Mouse (Mus musculus) lung, postnatal 36 days (tissue): ENCODE measurements around the gene Dmpk.
"Not testable (repeated sequence)": the region's sequence is repeated elsewhere in the genome, so short reads cannot be mapped to it uniquely, and the experiment has no call there.

Source experiments
- DNase-seq: peaks from one replicate; pipeline ENCODE4 v3.0.0; 2022; ENCODE audit warnings: mixed read lengths

The Dmpk gene

DNA sequence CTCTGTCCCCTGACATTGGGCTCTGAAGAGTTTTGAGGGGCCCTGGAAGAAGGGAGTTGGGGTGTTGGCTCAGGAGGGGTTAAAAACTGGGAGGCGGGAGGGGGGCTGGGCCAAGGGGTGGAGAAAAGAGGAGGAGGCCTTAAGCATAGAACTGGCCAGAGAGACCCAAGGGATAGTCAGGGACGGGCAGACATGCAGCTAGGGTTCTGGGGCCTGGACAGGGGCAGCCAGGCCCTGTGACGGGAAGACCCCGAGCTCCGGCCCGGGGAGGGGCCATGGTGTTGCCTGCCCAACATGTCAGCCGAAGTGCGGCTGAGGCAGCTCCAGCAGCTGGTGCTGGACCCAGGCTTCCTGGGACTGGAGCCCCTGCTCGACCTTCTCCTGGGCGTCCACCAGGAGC is at the start of gene Dmpk:
Gene Dmpk, plus strand, starts transcription at position 149 of the 400 bp plus-strand sequence.
- DNase-seq, result no peak

DNA sequence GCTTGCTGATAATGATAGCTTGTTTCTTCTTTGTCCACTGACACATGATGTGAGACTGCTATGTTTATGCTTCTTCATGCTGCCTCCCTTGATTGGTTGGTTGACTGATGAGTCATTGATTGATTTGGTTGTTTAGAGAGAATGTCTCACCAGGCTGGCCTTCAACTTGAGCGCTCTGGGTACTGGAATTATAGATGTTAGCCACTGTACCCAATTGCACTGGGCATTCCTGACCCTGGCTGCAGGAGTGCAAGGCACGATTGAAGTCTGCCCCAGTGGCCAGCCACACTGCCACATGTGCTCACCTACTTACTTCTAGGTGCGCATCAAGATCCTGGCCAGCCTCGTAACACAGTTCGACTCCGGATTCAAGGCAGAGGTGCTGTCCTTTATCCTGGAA is 39.0 kb upstream of the Dmpk start:
- DNase-seq, result no peak

- DNase-seq, result no peak
These were observed 37.2 kb upstream of the Dmpk start for GRCm38 (mm10) chr7:19046286-19047069.

- DNase-seq, result no peak
These were observed 35.6 kb upstream of the Dmpk start for GRCm38 (mm10) chr7:19048006-19048527.

DNA sequence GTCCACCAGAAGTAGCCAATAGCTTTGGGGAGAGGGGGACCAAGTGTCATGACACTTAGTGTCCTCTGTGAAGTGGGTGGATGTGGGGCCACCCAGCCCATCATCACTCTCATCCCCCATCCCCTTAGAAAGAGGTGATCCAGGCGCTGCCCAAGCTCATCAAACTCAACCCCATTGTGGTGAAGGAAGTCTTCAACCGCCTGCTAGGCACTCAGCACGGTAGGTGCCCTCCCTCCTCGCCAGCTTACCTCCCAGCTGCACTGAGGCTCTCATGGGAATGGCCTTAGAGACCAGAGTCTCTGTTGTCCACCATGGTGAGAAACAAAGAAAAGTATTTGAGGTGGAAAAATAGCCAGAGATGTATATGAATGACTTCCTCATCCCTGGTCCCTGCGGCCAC is 34.4 kb upstream of the Dmpk start:
- DNase-seq, result no peak

DNA sequence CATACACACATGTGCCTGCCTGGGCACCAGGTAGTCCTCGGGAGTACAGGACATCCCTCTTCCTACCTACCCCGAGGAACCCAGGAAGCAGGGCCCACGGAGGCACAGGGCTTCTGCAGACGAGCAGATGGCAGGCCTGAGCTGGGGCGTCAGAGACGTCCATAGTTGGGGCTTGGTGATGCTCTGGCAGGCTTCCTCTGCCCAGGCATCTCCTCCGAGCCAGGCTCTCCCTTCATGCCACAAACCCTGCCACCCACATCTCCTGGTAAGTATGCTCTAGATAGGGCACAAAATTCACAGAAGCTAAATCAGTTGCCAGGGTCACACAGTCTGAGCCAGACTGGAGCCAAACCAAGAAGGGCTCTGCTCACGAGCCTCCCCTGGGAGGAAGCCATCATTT is 33.5 kb upstream of the Dmpk start:
- DNase-seq, result no peak

DNA sequence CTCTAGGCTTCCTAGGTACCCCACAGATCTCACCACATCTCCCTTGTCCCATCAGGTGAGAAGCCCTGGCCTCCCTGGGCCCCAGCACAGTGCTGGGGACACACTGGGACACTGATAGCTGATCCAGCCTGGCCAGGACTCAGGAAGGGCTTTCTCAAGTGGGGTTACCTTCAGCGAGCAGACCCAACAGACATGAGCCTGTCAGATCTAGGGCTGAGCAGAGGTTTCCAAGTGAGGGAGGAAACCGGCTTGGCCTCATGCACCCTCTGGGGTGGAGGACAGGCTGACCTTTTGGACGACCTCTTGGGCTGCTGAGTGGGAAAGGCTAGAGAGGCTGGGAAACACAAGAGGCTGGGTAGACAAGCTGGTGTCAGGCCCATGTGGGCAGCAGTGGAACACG is 32.5 kb upstream of the Dmpk start:
- no peak for DNase-seq

DNA sequence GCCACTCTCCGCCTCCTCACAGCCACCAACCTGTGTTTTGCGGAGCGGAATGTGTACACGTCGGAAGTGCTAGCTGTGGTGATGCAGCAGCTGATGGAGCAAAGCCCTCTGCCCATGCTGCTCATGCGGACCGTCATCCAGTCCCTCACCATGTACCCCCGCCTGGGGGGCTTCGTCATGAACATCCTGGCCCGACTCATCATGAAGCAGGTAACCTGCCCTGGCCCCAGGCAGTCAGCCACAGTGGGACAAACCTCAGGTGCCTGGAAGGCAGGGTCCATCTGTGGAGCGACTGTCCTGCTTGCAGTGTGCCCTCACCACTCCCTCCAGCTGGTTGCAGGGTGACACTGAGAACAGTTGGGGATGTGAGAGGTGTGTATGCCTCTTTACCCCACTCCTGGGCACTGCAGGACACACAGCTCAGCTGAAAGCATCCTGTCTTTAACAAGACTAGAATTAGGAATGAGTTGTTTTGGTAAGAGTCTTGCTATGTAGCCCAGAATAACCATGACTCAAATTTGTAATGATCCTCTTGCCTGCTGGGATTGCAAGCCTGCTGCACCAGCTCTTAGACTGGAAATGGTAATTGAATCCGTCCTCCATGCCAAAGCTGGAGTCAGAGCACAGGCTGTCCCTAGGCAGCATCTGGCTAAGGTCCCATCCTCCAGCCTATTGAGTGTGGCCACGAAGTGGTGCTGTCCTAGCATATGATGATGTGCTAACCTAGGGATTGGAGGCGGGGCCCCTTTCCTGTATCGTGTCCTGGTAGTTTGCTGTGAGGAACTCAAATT is 31.1 kb upstream of the Dmpk start:
- no peak for DNase-seq

DNA sequence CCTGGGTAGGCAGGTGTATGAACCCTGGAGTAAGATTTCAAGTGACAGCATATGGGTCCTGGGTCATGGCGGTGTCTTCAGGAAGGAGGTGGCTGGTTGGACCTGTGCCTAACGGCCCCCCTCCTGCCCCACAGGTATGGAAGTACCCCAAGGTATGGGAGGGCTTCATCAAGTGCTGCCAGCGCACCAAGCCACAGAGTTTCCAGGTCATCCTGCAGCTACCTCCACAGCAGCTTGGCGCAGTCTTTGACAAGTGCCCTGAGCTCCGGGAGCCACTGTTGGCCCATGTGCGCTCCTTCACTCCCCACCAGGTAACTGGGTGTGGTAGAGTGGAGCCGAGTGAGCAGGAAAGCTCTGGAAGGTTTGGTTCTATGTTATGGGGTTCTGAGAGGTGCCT is 30.5 kb upstream of the Dmpk start:
- no peak for DNase-seq

DNA sequence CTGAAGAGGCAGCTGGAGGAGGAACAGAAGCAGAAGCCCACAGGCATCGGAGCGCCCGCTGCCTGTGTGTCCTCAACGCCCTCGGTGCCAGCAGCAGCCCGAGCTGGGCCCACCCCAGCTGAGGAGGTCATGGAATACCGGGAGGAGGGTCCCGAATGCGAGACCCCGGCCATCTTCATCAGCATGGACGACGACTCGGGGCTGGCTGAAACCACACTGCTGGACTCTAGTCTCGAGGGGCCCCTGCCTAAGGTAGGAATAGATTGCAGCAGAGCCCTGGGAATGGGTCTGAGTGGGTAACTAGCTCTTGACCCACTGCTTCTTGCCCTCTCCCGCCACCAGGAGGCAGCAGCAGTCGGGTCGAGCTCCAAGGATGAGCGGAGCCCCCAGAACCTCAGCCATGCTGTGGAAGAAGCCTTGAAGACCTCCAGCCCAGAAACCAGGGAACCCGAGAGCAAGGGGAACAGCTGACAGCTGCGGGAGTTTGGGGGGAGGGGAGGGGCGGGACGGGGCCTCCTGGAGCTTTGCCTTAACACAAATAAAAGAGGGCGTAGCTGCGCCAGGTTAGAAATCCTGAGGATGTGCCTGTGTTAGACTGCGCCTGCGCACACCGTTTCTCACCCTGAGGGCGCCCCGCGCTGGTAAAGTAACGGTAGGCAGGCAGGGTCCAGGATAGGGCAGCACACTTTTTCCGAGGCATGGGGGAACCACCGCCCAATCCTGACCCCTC is 29.4 kb upstream of the Dmpk start, which contains the start of gene Rsph6a:
Gene Rsph6a, plus strand, starts transcription at position 644 of the 730 bp plus-strand sequence.
- no peak for DNase-seq

DNA sequence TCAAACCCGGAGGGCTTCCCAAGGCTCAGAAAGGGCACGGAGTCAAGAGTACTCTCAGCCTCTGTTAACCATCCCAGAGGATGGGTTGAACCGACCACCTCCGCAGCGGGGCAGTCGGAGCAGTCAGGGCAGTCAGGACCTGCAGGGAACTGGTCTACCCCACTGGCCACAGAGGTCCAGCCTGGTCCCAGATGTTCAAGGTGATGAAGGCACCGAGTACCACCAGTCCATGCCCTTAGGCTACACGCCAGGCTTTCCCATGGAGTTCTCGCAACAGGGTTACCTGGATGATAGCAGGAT is 28.9 kb upstream of the Dmpk start:
- no peak for DNase-seq

DNA sequence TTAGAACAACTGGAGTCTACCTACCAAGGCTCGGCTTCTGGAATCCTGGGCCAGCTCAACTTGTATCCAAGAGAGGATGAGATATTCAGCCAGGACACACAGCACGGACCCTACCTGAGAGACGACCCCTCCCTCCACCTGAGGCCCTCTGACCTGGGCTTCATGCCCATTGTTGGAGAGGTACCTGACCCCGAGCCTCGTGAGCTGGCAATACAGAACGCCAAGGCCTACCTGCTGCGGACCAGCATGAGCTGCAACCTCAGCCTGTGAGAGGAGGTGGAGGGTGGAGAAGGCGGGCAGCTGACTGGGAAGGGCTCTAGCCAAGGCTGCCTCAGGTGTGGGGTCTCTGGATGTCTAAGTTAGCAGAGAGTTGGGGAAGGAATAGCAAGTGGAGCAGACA is 28.5 kb upstream of the Dmpk start:
- no peak for DNase-seq

GRCm38 (mm10) chr7:19057405-19057804 is 26.2 kb upstream of the Dmpk start:
- no peak for DNase-seq

- DNase-seq, result no peak
These were observed 17.8 kb upstream of the Dmpk start for GRCm38 (mm10) chr7:19065896-19066295.

DNA sequence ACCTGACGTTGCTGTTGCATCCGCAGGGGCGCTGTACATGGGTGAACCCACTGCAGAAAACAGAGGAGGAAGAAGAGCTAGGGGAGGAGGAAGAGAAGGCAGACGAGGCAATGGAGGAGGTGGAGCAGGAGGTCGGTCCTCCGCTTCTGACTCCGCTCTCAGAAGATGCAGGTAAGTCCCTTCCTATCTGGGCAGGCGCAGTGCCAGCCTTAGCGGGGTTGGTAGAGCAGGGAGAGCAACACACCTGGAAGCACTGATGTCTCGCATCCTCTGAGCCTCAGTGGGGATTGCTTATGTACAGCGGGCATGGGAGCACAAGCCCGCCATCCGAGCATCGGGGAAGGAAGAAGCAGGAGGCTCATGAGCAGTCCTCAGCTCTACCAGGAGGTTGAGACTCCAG is 16.6 kb upstream of the Dmpk start:
- DNase-seq, result no peak

- DNase-seq, result no peak
These were observed 15.7 kb upstream of the Dmpk start for GRCm38 (mm10) chr7:19067935-19068334.

DNA sequence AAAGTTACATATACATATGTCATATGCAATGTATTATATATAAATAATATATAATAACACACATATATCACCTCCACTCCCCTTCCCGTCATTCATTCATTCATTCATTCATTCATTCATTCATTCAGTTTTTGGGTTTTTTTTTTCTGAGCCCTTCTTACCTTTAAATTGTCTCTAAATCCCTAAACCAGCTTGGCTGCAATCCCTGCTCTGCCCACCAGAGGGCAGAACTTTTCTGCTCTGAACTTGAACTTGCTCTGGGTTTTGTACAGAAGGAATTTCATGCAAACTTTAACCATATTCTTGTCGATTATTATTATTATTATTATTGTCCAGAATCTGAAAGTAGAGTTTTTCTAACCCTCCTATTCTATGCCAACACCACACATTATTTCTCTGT is 14.9 kb upstream of the Dmpk start:
- peak; percentile 91 for DNase-seq

DNA sequence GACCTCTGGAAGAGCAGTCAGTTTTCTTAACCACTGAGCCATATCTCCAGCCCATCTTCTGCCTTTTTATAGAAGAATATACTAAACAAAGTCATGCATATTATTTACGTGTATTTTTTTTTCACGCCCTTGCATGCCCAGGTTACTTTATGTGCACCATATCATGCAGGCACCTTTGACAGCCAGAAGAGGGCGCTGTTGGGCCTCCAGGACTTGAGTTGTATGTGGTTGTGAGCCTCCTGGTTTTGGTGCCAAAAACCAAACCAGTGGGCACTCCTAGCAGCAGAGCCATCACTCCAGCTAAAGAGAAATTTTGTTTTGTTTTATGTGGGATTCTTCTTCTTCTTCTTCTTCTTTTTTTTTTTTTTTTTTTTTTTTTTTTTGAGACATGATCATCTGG is 14.1 kb upstream of the Dmpk start:
- no peak for DNase-seq

DNA sequence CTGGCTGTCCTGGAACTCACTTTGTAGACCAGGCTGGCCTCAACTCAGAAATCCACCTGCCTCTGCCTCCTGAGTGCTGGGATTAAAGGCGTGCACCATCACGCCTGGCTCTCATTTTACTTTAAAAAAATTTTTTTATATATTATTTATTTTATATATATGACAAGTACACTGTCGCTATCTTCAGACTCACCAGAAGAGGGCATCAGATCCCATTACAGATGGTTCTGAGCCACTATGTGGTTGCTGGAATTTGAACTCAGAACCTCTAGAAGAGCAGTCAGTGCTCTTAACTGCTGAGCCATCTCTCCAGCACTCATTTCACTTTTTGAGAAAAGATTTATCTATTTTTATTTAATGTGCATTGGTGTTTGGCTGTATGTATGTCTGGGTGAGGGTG is 12.6 kb upstream of the Dmpk start:
- DNase-seq, result not testable (repeated sequence)

- DNase-seq, result peak; percentile 60
These were observed 10.1 kb upstream of the Dmpk start for GRCm38 (mm10) chr7:19073504-19073903.

GRCm38 (mm10) chr7:19074494-19074893 is 9.2 kb upstream of the Dmpk start:
- DNase-seq, result no peak

DNA sequence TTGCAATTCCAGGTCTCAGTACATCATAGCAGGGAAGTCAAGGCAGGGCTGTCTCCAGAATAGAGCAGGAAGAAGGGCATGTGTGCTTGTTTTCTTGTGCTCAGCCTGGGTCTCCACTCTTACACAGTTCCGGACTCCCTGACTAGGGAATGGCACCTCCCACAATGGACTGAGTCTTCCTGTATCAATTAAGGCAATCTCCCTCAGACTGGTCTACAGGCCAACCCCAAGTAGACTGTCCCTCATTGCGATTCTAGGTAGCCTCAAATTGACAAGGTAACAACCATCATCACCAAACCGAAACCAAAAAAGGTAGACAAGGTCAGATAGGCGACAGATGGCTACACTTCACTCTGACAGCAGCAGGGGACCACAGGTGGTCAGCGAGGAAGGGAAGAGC is 8.4 kb upstream of the Dmpk start:
- DNase-seq, result no peak
